Mouse (Mus musculus) embryonic fibroblast, embryonic 13.5 days (primary cell): ENCODE results near the gene St8sia4.

Experiments used
- CTCF ChIP-seq: IDR thresholded peaks from 2 replicates; pipeline ENCODE4 v1.5.1; 2011; ENCODE audit warnings: mild to moderate bottlenecking, control low read depth, low read length, moderate library complexity, borderline replicate concordance; ENCODE audit not compliant: insufficient read depth
- POLR2A ChIP-seq: IDR thresholded peaks from 2 replicates; pipeline ENCODE4 v1.6.1; 2011; ENCODE audit warnings: low read depth, mild to moderate bottlenecking, control low read depth, low read length, moderate library complexity

DNA sequence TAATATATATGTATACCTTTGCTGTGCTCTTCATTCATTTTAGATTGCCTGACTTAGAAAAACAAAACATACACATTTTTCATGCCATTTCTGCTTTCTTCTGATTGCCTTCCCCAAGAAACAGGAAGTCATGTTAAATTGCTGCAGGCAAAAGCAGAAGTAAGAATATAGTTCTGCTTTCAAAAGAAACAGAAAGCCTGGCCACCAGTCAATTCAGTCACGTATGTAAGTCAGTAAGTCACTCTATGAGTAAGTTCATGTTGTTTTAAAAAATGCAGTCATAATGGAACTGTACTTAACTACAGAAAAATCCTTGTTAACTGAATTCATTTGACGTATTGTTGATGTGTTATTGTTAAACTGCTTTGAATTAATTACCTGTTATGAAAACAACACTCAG lies 77.3 kb downstream of the St8sia4 start:
- no peak for TF ChIP-seq CTCF
- TF ChIP-seq POLR2A: no peak
